Mouse (Mus musculus) hindbrain, embryonic 16.5 days (tissue): ENCODE data around the gene Sipa1l1. TPM values are rescaled to one million over a fixed set of nuclear protein-coding genes. Genes with fewer than 3 reads are reported as not detected.

Source experiments
- ATAC-seq: fragments of 200-750 bp; cut with Nextera tagmentation; 2 replicates; pipeline ENCODE4 v1.8.0; 2017; ENCODE audit warnings: moderate TSS enrichment, moderate library complexity
- H3K27ac ChIP-seq: fragments of 300-500 bp; sonication (generic); 2 replicates; pipeline ENCODE4 v1.5.1; 2014; ENCODE audit warnings: low read depth, mild to moderate bottlenecking, control low read depth, low read length, moderate library complexity
- H3K27me3 ChIP-seq: fragments of 300-500 bp; sonication (generic); replicated peaks from 2 replicates; pipeline ENCODE4 v1.6.1; 2014; ENCODE audit warnings: low read length; ENCODE audit not compliant: control insufficient read depth, insufficient read depth
- H3K36me3 ChIP-seq: fragments of 300-500 bp; sonication (generic); 2 replicates; pipeline ENCODE4 v1.6.1; 2014; ENCODE audit warnings: mild to moderate bottlenecking, low read length, moderate library complexity, mixed read lengths; ENCODE audit not compliant: control insufficient read depth, insufficient read depth
- H3K4me1 ChIP-seq: fragments of 300-500 bp; sonication (generic); 2 replicates; pipeline ENCODE4 v1.6.1; 2014; ENCODE audit warnings: low read depth, low read length; ENCODE audit not compliant: control insufficient read depth, insufficient read depth
- H3K4me2 ChIP-seq: fragments of 300-500 bp; sonication (generic); 2 replicates; pipeline ENCODE4 v1.6.1; 2014; ENCODE audit warnings: mild to moderate bottlenecking, low read length, control low read depth, moderate library complexity
- H3K4me3 ChIP-seq: fragments of 300-500 bp; sonication (generic); 2 replicates; pipeline ENCODE4 v1.5.1; 2014; ENCODE audit warnings: mild to moderate bottlenecking, low read length, control low read depth, moderate library complexity
- H3K9ac ChIP-seq: fragments of 300-500 bp; sonication (generic); 2 replicates; pipeline ENCODE4 v1.6.1; 2014; ENCODE audit warnings: low read depth, mild to moderate bottlenecking, control low read depth, low read length, moderate library complexity
- H3K9me3 ChIP-seq: fragments of 300-500 bp; sonication (generic); 2 replicates; pipeline ENCODE4 v1.6.1; 2014; ENCODE audit warnings: mild to moderate bottlenecking, low read length, moderate library complexity; ENCODE audit not compliant: control insufficient read depth
- WGBS: fragments of 180-500 bp; shearing (Covaris S2); extraction: QIAGEN DNeasy Blood & Tissue Kit; methylation state at CpG from one replicate; pipeline ENCODE4 v1.1.7; 2014; 5-methylcytosine and 5-hydroxymethylcytosine counted together
- polyA plus RNA-seq: library from polyadenylated mRNA; unstranded; fragments of >200 nt; fragmentation: Nextera tagmentation; extraction: Ambion mirVana; gene quantifications from 2 replicates; pipeline ENCODE4 v1.2.1, GENCODE M21; 2015

Gene Sipa1l1
- polyA plus RNA-seq, 1 experiment from 2014 or later, result 11.2 TPM

DNA sequence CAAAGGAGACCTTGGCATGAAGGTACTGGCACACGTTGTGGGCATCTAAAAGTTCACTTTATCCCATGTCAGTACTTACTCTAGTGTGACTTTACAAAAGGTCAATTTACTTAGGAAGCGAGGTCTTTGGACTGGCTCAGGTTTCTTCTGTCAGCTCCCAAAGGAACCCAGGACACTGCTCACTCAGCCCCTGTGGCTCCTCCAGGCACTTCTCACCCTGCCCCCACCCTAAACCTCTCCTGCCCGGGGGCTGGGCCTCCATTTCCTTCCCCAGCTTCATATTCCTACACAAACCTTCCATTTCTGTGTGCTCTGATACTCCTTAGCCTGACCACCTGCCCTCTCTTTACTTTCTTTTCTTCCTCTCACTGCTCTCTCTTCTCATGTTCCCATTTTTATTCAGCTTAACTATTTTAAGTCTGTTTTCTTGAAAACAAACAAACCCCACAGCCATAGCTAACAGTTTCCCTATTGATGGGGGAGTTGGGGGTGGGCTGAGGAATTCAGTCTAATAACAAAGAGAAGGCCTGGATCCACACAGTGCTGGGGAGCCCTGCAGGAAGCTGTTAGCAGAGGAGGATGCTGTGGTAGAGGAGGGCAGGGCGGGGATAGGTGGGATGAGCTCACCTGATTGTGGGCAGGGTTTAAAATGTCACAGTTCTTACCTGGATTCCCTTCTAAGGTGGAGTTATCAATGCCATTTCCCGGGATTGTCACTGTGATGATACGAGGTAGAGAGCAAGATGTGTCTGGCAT lies 57.4 kb downstream of the Sipa1l1 start:
- no peaks in the 10 kb centered on the region for H3K36me3 ChIP-seq
- no peak overlapping the region for H3K27ac ChIP-seq
- H3K9me3 ChIP-seq, result no peaks in the 10 kb centered on the region
- WGBS, result 60% methylated on average over 6 of the region's 6 CpGs
- H3K4me2 ChIP-seq, result no peak overlapping the region
- H3K27me3 ChIP-seq, result no peaks in the 10 kb centered on the region
- H3K9ac ChIP-seq, result no peak overlapping the region
- ATAC-seq, result no peak
- H3K4me1 ChIP-seq, result peaks cover 3% of the 10 kb centered on the region; the same call in 1 of the 2 replicates
- H3K4me3 ChIP-seq, result no peak overlapping the region

DNA sequence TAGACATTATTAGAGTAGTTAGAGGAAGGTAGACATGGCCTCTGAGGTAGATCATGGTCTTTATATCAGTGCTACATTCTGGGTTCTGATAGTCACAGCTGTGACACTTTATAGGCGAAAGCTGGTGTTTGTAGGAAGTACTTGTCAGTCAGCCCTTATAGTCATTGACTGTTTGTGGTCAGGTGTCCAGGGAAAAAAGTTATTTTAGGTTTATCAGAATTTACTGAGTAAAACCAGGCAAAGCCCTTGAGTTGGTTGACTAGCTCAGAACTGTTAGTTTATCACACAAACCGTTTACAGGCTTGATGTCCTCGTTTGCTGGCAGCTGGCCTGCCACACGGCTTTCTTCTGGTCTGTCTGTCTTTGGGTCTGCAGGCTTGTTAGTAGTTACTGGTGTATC lies 61.0 kb downstream of the Sipa1l1 start:
- Histone ChIP-seq H3K36me3 (no peaks in the 10 kb centered on the region), H3K4me3 (no peak overlapping the region), H3K9me3 (no peaks in the 10 kb centered on the region), H3K4me1 (peaks cover 3% of the 10 kb centered on the region; the same call in 1 of the 2 replicates), H3K27me3 (no peaks in the 10 kb centered on the region), H3K4me2 (no peak overlapping the region), H3K27ac (no peak overlapping the region), H3K9ac (no peak overlapping the region)
- 72% methylated on average over 4 of the region's 4 CpGs for WGBS
- ATAC-seq, result no peak

DNA sequence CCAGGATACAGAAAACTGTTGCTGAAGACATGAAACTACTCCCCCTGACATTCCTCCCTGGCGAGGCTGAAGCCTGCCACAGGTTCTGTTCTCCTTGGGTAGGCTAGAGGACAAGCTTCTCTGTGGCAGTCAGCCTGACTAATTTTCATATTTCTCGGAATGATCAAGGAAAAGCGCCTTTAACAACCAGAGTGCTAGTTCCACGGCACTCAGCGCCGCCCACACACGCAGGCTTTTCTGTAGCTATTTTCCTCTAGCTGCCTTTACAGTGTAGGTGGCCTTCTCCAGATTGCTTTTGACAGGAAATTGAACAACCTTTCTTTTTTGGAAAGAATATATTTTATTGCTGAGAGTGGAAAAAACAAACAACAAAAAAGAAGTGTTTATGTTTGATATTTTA lies 62.1 kb downstream of the Sipa1l1 start:
- no peak for ATAC-seq
- 72% methylated on average over 7 of the region's 7 CpGs for WGBS
- H3K27ac ChIP-seq, result no peak overlapping the region
- H3K4me1 ChIP-seq, result peaks cover 3% of the 10 kb centered on the region; the same call in 1 of the 2 replicates
- no peak overlapping the region for H3K4me2 ChIP-seq
- H3K9ac ChIP-seq, result no peak overlapping the region
- no peaks in the 10 kb centered on the region for H3K36me3 ChIP-seq
- H3K27me3 ChIP-seq, result no peaks in the 10 kb centered on the region
- no peaks in the 10 kb centered on the region for H3K9me3 ChIP-seq
- H3K4me3 ChIP-seq, result no peak overlapping the region

- 85% methylated on average over 3 of the region's 3 CpGs for WGBS
- Histone ChIP-seq H3K9me3 (no peaks in the 10 kb centered on the region), H3K9ac (no peak overlapping the region), H3K27me3 (no peaks in the 10 kb centered on the region), H3K36me3 (no peaks in the 10 kb centered on the region), H3K4me2 (no peak overlapping the region), H3K27ac (no peak overlapping the region), H3K4me3 (no peak overlapping the region), H3K4me1 (peaks cover 3% of the 10 kb centered on the region; the same call in 1 of the 2 replicates)
- no peak for ATAC-seq
Measured at GRCm38 (mm10) chr12:82233177-82233576, 64.1 kb downstream of the Sipa1l1 start.

DNA sequence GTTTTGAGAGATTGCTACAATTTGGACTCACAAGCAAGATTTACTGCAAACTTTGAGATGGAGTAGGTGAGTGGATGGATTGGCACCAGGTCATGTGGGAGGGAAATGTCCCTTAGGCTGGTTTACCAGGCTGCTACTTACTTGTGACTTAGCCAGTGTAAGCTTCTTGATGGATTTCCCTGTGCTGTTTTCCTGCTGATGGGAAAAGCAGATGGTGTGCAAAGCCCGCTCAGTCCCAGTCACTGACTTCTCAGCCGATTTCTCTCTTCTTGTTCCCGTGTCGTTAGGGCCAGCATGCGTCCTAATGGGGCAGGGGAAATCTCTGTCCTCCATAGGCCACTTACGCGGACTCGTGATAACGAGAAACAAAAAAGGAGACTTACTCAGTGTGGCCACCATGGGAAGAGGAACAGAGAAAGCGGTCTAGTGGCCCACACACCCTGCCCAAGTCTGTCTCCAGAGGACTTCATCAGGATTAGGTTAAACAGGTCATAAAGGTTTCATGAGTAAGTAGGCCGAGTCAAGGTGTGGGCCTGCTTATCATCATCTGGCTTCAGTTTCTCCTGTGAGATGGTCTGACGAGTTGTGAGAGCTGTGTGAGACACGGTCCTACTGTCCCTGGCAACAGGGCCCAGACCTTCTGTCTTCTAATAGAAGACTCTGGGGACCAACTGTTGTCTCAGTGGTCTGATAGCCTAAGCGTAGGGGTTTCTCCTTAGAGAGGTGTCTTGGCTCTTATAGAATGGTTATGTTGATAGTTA lies 65.5 kb downstream of the Sipa1l1 start:
- Histone ChIP-seq H3K4me3 (no peak overlapping the region), H3K27ac (no peak overlapping the region), H3K9me3 (no peaks in the 10 kb centered on the region), H3K4me2 (no peak overlapping the region), H3K36me3 (no peaks in the 10 kb centered on the region), H3K9ac (no peak overlapping the region), H3K27me3 (no peaks in the 10 kb centered on the region), H3K4me1 (peaks cover 3% of the 10 kb centered on the region; the same call in 1 of the 2 replicates)
- ATAC-seq, result no peak
- WGBS, result 88% methylated on average over 14 of the region's 14 CpGs

DNA sequence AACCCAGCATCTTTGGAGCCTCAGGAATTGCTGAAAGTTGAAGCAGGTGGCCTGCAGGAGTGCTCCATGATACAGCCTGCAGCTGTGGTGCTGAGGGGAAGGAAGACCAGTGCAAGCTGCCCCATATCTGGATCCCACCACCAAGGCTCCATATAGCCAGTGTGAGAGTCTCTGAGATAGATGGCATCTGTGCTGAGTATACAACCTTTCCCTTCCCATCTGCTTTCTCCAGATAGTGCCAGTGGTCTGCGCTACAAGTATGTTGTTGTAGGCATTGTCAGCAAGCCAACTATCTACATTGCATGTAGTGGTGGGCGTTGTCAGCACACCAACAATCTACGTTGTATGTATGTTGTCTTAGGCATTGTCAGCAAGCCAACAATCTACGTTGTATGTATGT lies 68.0 kb downstream of the Sipa1l1 start:
- Histone ChIP-seq H3K4me3 (no peak overlapping the region), H3K36me3 (no peaks in the 10 kb centered on the region), H3K4me1 (no peaks in the 10 kb centered on the region; the same call in 1 of the 2 replicates), H3K27ac (no peak overlapping the region), H3K4me2 (no peak overlapping the region), H3K27me3 (no peaks in the 10 kb centered on the region), H3K9me3 (no peaks in the 10 kb centered on the region), H3K9ac (no peak overlapping the region)
- WGBS, result 91% methylated on average over 4 of the region's 4 CpGs
- no peak for ATAC-seq

DNA sequence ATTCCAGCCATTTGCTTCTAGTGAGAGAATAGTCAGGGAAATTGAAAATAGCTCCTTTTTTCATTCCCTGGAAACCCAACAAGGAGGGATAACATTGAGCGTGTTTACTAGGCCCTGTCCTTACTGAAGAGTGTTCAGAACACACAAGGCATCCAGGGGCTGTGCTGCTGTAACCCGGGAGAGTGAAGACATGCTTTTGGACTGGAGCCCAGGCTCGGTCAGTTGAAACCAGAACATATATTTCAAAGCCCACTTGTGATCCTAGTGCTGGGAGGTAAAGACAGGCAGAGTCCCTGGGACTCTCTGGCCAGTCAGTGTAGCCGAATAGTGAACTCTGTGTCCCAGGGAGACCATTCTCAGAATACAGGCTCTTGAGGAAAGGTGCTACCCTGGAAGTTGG lies 68.8 kb downstream of the Sipa1l1 start:
- H3K9ac ChIP-seq, result no peak overlapping the region
- no peaks in the 10 kb centered on the region for H3K4me1 ChIP-seq
- no peaks in the 10 kb centered on the region for H3K36me3 ChIP-seq
- no peaks in the 10 kb centered on the region for H3K9me3 ChIP-seq
- WGBS, result 59% methylated on average over 4 of the region's 4 CpGs
- no peak overlapping the region for H3K4me2 ChIP-seq
- H3K27ac ChIP-seq, result no peak overlapping the region
- H3K4me3 ChIP-seq, result no peak overlapping the region
- no peaks in the 10 kb centered on the region for H3K27me3 ChIP-seq
- ATAC-seq, result peak; percentile 60

GRCm38 (mm10) chr12:82240674-82241073 lies 71.6 kb downstream of the Sipa1l1 start:
- H3K9me3 ChIP-seq, result no peaks in the 10 kb centered on the region
- H3K4me2 ChIP-seq, result no peak overlapping the region
- no peaks in the 10 kb centered on the region for H3K27me3 ChIP-seq
- H3K4me1 ChIP-seq, result no peaks in the 10 kb centered on the region
- no peak for ATAC-seq
- H3K9ac ChIP-seq, result no peak overlapping the region
- H3K4me3 ChIP-seq, result no peak overlapping the region
- no peaks in the 10 kb centered on the region for H3K36me3 ChIP-seq
- H3K27ac ChIP-seq, result no peak overlapping the region
- 85% methylated on average over 6 of the region's 6 CpGs for WGBS

- ATAC-seq, result no peak
- H3K4me1 ChIP-seq, result no peaks in the 10 kb centered on the region
- H3K27me3 ChIP-seq, result no peaks in the 10 kb centered on the region
- no peak overlapping the region for H3K27ac ChIP-seq
- no peaks in the 10 kb centered on the region for H3K9me3 ChIP-seq
- H3K36me3 ChIP-seq, result no peaks in the 10 kb centered on the region
- H3K4me2 ChIP-seq, result no peak overlapping the region
- H3K9ac ChIP-seq, result no peak overlapping the region
- H3K4me3 ChIP-seq, result no peak overlapping the region
- WGBS, result 89% methylated on average over 6 of the region's 6 CpGs
Measured at GRCm38 (mm10) chr12:82245219-82245618, 76.1 kb downstream of the Sipa1l1 start.
